Mouse (Mus musculus): ENCODE measurements at regions not wholly inside any gene's neighbourhood (a gene's known extent, or its start where the extent isn't known, plus 50 kb on each side); places are given as distances from the start of the nearest gene placed in this dataset.
A peak's percentile ranks its signal among the peaks of the same experiment; 100 is the strongest.

GRCm38 (mm10) chr12:13709806-13710205, 440.9 kb downstream of the Nbas start:
- WGBS, result 78% methylated on average over 3 of the region's 3 CpGs
- H3K9ac ChIP-seq, result no peak overlapping the region
- no peak overlapping the region for H3K4me3 ChIP-seq (replicated peaks)
- H3K36me3 ChIP-seq, result no peaks in the 10 kb centered on the region
- no peaks in the 10 kb centered on the region for H3K27me3 ChIP-seq
- no peaks in the 10 kb centered on the region for H3K9me3 ChIP-seq (replicated peaks)
- no peak overlapping the region for H3K4me2 ChIP-seq
- no peak for ATAC-seq (replicated peaks; ENCODE audit: low FRiP score)
- H3K27ac ChIP-seq, result no peak overlapping the region
- H3K4me1 ChIP-seq, result no peaks in the 10 kb centered on the region

GRCm38 (mm10) chr12:13707747-13708146, 438.8 kb downstream of the Nbas start:
- 82% methylated on average over 5 of the region's 5 CpGs for WGBS
- Histone ChIP-seq H3K4me2 (no peak overlapping the region), H3K4me1 (no peaks in the 10 kb centered on the region), H3K27me3 (no peaks in the 10 kb centered on the region), H3K9ac (no peak overlapping the region), H3K27ac (no peak overlapping the region), H3K36me3 (no peaks in the 10 kb centered on the region), H3K9me3 (replicated peaks) (no peaks in the 10 kb centered on the region), H3K4me3 (replicated peaks) (no peak overlapping the region)
- no peak for ATAC-seq (replicated peaks; ENCODE audit: low FRiP score)

- Histone ChIP-seq H3K9ac (no peak overlapping the region), H3K4me3 (replicated peaks) (no peak overlapping the region), H3K27me3 (no peaks in the 10 kb centered on the region), H3K36me3 (no peaks in the 10 kb centered on the region), H3K9me3 (replicated peaks) (no peaks in the 10 kb centered on the region), H3K4me2 (no peak overlapping the region), H3K27ac (no peak overlapping the region), H3K4me1 (no peaks in the 10 kb centered on the region)
- ATAC-seq (replicated peaks; ENCODE audit: low FRiP score), result peak; percentile 69; the same call in 1 of the 2 replicates
- WGBS, result 39% methylated on average over 4 of the region's 4 CpGs
Observed at GRCm38 (mm10) chr12:13706510-13706909, 437.6 kb downstream of the Nbas start.

GRCm38 (mm10) chr12:13703604-13704003, 434.7 kb downstream of the Nbas start:
- Histone ChIP-seq H3K4me1 (no peaks in the 10 kb centered on the region), H3K27ac (no peak overlapping the region), H3K27me3 (no peaks in the 10 kb centered on the region), H3K9me3 (replicated peaks) (no peaks in the 10 kb centered on the region), H3K36me3 (no peaks in the 10 kb centered on the region), H3K4me3 (replicated peaks) (no peak overlapping the region), H3K9ac (no peak overlapping the region), H3K4me2 (no peak overlapping the region)
- ATAC-seq (replicated peaks; ENCODE audit: low FRiP score), result no peak
- 89% methylated on average over 3 of the region's 3 CpGs for WGBS

- Histone ChIP-seq H3K9ac (no peak overlapping the region), H3K36me3 (no peaks in the 10 kb centered on the region), H3K4me3 (replicated peaks) (no peak overlapping the region), H3K9me3 (replicated peaks) (no peaks in the 10 kb centered on the region), H3K4me1 (no peaks in the 10 kb centered on the region), H3K4me2 (no peak overlapping the region), H3K27me3 (no peaks in the 10 kb centered on the region), H3K27ac (no peak overlapping the region)
- ATAC-seq (replicated peaks; ENCODE audit: low FRiP score), result no peak
- WGBS, result 66% methylated on average over 2 of the region's 2 CpGs
Observed at GRCm38 (mm10) chr12:13699858-13700257, 430.9 kb downstream of the Nbas start.

GRCm38 (mm10) chr12:13698834-13699233, 429.9 kb downstream of the Nbas start:
- H3K9me3 ChIP-seq (replicated peaks), result no peaks in the 10 kb centered on the region
- no peaks in the 10 kb centered on the region for H3K4me1 ChIP-seq
- no peak overlapping the region for H3K4me3 ChIP-seq (replicated peaks)
- H3K27me3 ChIP-seq, result no peaks in the 10 kb centered on the region
- H3K27ac ChIP-seq, result no peak overlapping the region
- WGBS, result 52% methylated on average over 4 of the region's 4 CpGs
- no peak overlapping the region for H3K9ac ChIP-seq
- H3K36me3 ChIP-seq, result no peaks in the 10 kb centered on the region
- no peak for ATAC-seq (replicated peaks; ENCODE audit: low FRiP score)
- H3K4me2 ChIP-seq, result no peak overlapping the region

- no peak for ATAC-seq (replicated peaks; ENCODE audit: low FRiP score)
- no peak overlapping the region for H3K27ac ChIP-seq
- no peaks in the 10 kb centered on the region for H3K27me3 ChIP-seq
- 74% methylated on average over 2 of the region's 2 CpGs for WGBS
- no peaks in the 10 kb centered on the region for H3K9me3 ChIP-seq (replicated peaks)
- H3K4me3 ChIP-seq (replicated peaks), result no peak overlapping the region
- H3K4me2 ChIP-seq, result no peak overlapping the region
- no peak overlapping the region for H3K9ac ChIP-seq
- H3K36me3 ChIP-seq, result no peaks in the 10 kb centered on the region
- no peaks in the 10 kb centered on the region for H3K4me1 ChIP-seq
Observed at GRCm38 (mm10) chr12:13691394-13692165, 422.6 kb downstream of the Nbas start.

GRCm38 (mm10) chr12:13677266-13677665, 408.3 kb downstream of the Nbas start:
- ATAC-seq (replicated peaks; ENCODE audit: low FRiP score), result no peak
- Histone ChIP-seq H3K4me3 (replicated peaks) (no peak overlapping the region), H3K4me1 (no peaks in the 10 kb centered on the region), H3K27ac (no peak overlapping the region), H3K36me3 (no peaks in the 10 kb centered on the region), H3K4me2 (no peak overlapping the region), H3K9me3 (replicated peaks) (no peaks in the 10 kb centered on the region), H3K27me3 (no peaks in the 10 kb centered on the region), H3K9ac (no peak overlapping the region)
- WGBS, result 61% methylated on average over 1 of the region's 1 CpGs

- Histone ChIP-seq H3K36me3 (no peaks in the 10 kb centered on the region), H3K27ac (no peak overlapping the region)
- no peak for ATAC-seq (replicated peaks; ENCODE audit: low FRiP score)
Observed at GRCm38 (mm10) chr12:13669453-13669852, 400.5 kb downstream of the Nbas start.

GRCm38 (mm10) chr12:13668485-13669022, 399.6 kb downstream of the Nbas start:
- no peak overlapping the region for H3K4me2 ChIP-seq
- no peaks in the 10 kb centered on the region for H3K27me3 ChIP-seq
- H3K4me1 ChIP-seq, result no peaks in the 10 kb centered on the region
- H3K4me3 ChIP-seq (replicated peaks), result no peak overlapping the region
- H3K9ac ChIP-seq, result no peak overlapping the region
- H3K27ac ChIP-seq, result no peak overlapping the region
- WGBS, result 56% methylated on average over 3 of the region's 3 CpGs
- H3K36me3 ChIP-seq, result no peaks in the 10 kb centered on the region
- ATAC-seq (replicated peaks; ENCODE audit: low FRiP score), result no peak
- no peaks in the 10 kb centered on the region for H3K9me3 ChIP-seq (replicated peaks)

More at GRCm38 (mm10) chr12:13669453-13669852, 400.5 kb downstream of the Nbas start:
- H3K4me3 ChIP-seq (replicated peaks), result no peak overlapping the region
- no peaks in the 10 kb centered on the region for H3K4me1 ChIP-seq
- no peak overlapping the region for H3K9ac ChIP-seq
- no peaks in the 10 kb centered on the region for H3K9me3 ChIP-seq (replicated peaks)
- no peak overlapping the region for H3K4me2 ChIP-seq
- H3K27me3 ChIP-seq, result no peaks in the 10 kb centered on the region

- Histone ChIP-seq H3K27ac (no peak overlapping the region), H3K4me1 (no peaks in the 10 kb centered on the region), H3K9ac (no peak overlapping the region), H3K36me3 (no peaks in the 10 kb centered on the region), H3K27me3 (no peaks in the 10 kb centered on the region), H3K4me2 (no peak overlapping the region), H3K9me3 (replicated peaks) (no peaks in the 10 kb centered on the region), H3K4me3 (replicated peaks) (no peak overlapping the region)
- 61% methylated on average over 1 of the region's 1 CpGs for WGBS
- no peak for ATAC-seq (replicated peaks; ENCODE audit: low FRiP score)
Observed at GRCm38 (mm10) chr12:13639336-13639735, 370.4 kb downstream of the Nbas start.

All from kidney, embryonic 15.5 days (tissue).